Mouse (Mus musculus): ENCODE results near the gene a. TPM values are rescaled to one million over a fixed set of nuclear protein-coding genes. Genes with fewer than 3 reads are reported as not detected.

a gene
- polyA plus RNA-seq, 1 experiment from 2014 or later: 0.32 TPM

GRCm38 (mm10) chr2:154928298-154928697 is 137.1 kb downstream of the a start:
- H3K9ac ChIP-seq: no peak overlapping the region
- no peak overlapping the region for H3K4me3 ChIP-seq
- H3K4me2 ChIP-seq: no peak overlapping the region
- H3K27ac ChIP-seq (replicated peaks): no peak overlapping the region
- no peaks in the 10 kb centered on the region for H3K4me1 ChIP-seq
- peaks cover 11% of the 10 kb centered on the region for H3K27me3 ChIP-seq (replicated peaks)
- no peaks in the 10 kb centered on the region for H3K36me3 ChIP-seq
- no peaks in the 10 kb centered on the region for H3K9me3 ChIP-seq
- no peak for ATAC-seq (ENCODE audit: extremely low read depth, insufficient number of reproducible peaks, low FRiP score, low TSS enrichment)
- WGBS: 66% methylated on average over 2 of the region's 2 CpGs

DNA sequence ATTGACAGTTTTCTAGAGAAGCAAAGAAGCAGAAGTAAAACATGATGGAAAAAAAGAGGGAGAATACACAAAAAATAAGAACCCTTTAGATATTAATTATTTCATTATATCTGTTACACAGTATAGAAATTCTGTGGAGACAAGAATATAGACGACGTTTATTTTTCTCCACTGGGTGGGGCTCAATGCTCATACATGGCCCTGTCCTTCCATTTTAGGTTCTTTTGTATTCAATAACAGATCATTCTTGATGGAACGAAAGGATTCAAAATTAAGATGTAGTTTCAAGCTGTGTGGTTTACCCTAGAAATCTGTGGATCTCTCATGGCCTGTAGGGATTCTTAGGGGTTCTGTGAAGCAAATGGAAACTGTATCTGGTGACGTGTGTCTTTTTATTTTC is 142.7 kb downstream of the a start:
- Histone ChIP-seq H3K27me3 (replicated peaks) (peaks cover 30% of the 10 kb centered on the region), H3K4me3 (no peak overlapping the region), H3K9me3 (no peaks in the 10 kb centered on the region), H3K9ac (no peak overlapping the region), H3K36me3 (no peaks in the 10 kb centered on the region), H3K4me1 (no peaks in the 10 kb centered on the region), H3K4me2 (no peak overlapping the region), H3K27ac (replicated peaks) (no peak overlapping the region)
- no peak for ATAC-seq (ENCODE audit: extremely low read depth, insufficient number of reproducible peaks, low FRiP score, low TSS enrichment)
- WGBS: 70% methylated on average over 4 of the region's 4 CpGs

DNA sequence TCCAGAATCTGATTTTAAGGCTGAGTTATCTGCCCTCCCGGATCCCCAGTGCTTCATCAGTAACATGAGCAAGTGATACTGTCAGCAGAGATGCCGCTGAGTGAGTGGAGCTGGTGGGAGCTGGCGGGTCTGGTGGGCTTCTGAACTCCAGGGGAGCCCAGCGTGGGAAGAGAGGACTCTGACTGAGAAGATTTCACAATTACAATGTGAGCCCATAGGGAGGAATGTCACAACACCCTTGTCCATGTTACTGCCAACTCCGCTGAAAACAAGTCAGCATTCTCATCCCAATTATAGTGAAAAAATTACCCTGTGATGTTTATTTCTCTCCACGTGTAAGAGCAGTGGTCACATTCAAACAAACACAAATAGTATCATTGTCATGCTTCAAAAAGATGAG is 144.9 kb downstream of the a start:
- H3K9me3 ChIP-seq: no peaks in the 10 kb centered on the region
- H3K4me1 ChIP-seq: no peaks in the 10 kb centered on the region
- no peak overlapping the region for H3K9ac ChIP-seq
- 55% methylated on average over 6 of the region's 6 CpGs for WGBS
- H3K4me3 ChIP-seq: no peak overlapping the region
- peaks cover 30% of the 10 kb centered on the region for H3K27me3 ChIP-seq (replicated peaks)
- H3K36me3 ChIP-seq: no peaks in the 10 kb centered on the region
- no peak for ATAC-seq (ENCODE audit: extremely low read depth, insufficient number of reproducible peaks, low FRiP score, low TSS enrichment)
- no peak overlapping the region for H3K4me2 ChIP-seq
- no peak overlapping the region for H3K27ac ChIP-seq (replicated peaks)

- no peak for ATAC-seq (ENCODE audit: extremely low read depth, insufficient number of reproducible peaks, low FRiP score, low TSS enrichment)
Observed at GRCm38 (mm10) chr2:154936536-154937155, 145.4 kb downstream of the a start.

DNA sequence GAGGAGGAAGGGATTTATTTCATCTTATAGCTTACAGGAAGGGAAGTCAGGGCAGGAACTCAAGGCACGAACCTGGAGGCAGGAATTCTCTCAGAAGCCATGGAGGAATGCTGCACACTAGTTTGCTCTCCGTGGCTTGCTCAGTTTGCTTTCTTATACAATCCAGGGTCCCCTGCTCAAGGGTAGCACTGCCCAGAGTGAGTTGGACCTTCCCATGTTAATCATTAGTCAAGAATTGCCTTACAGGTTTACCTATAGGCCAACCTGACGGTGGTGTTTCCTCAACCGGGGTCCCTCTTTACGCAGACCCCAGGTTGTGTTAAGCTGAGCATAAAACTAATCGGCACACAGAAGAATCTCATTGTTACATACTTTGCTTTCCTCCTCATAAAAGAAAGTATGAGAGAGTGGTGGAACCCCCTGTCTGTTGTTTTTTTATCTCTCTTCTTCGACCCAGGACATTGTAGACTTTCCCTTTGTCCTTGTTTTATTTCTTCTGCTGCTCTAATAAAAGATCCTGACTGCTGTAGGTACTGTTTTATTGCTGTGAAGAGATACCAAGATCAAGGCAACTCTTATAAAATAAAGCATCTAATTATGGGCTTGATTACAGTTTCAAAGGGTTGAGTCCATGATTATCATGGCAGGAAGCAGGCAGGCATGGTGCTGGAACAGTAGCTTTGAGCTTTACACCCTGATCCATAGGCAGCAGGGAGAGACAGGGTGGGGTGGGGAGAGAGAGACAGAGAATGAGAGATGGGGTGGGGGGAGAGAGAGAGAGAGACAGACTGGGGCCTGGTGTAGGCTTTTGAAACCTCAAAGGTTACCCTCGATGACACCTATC is 146.6 kb downstream of the a start:
- 76% methylated on average over 8 of the region's 8 CpGs for WGBS
- Histone ChIP-seq H3K27ac (replicated peaks) (no peak overlapping the region), H3K4me2 (no peak overlapping the region), H3K27me3 (replicated peaks) (peaks cover 19% of the 10 kb centered on the region; the same call in 1 of the 2 replicates), H3K4me3 (no peak overlapping the region), H3K9me3 (no peaks in the 10 kb centered on the region), H3K9ac (no peak overlapping the region), H3K36me3 (no peaks in the 10 kb centered on the region), H3K4me1 (peaks cover 7% of the 10 kb centered on the region)
- ATAC-seq (ENCODE audit: extremely low read depth, insufficient number of reproducible peaks, low FRiP score, low TSS enrichment): no peak

More at GRCm38 (mm10) chr2:154936536-154937155, 145.4 kb downstream of the a start:
- Histone ChIP-seq H3K9me3 (no peaks in the 10 kb centered on the region), H3K4me1 (0 out of 2 replicates have a peak, but pooled peaks cover 3% of the 10 kb centered on the region), H3K9ac (no peak overlapping the region), H3K4me3 (no peak overlapping the region), H3K36me3 (no peaks in the 10 kb centered on the region), H3K4me2 (no peak overlapping the region), H3K27me3 (replicated peaks) (peaks cover 25% of the 10 kb centered on the region), H3K27ac (replicated peaks) (no peak overlapping the region)
- 71% methylated on average over 11 of the region's 11 CpGs for WGBS

- H3K36me3 ChIP-seq: no peaks in the 10 kb centered on the region
- H3K4me2 ChIP-seq: no peak overlapping the region
- H3K9me3 ChIP-seq: no peaks in the 10 kb centered on the region
- H3K9ac ChIP-seq: no peak overlapping the region
- peaks cover 8% of the 10 kb centered on the region; the same call in 1 of the 2 replicates for H3K27me3 ChIP-seq (replicated peaks)
- H3K4me3 ChIP-seq: no peak overlapping the region
- no peak for ATAC-seq (ENCODE audit: extremely low read depth, insufficient number of reproducible peaks, low FRiP score, low TSS enrichment)
- H3K4me1 ChIP-seq: peaks cover 10% of the 10 kb centered on the region
- 61% methylated on average over 10 of the region's 10 CpGs for WGBS
- H3K27ac ChIP-seq (replicated peaks): no peak overlapping the region
Observed at GRCm38 (mm10) chr2:154941952-154942351, 150.8 kb downstream of the a start.

GRCm38 (mm10) chr2:154942546-154942945 is 151.3 kb downstream of the a start:
- Histone ChIP-seq H3K36me3 (no peaks in the 10 kb centered on the region), H3K27ac (replicated peaks) (no peak overlapping the region), H3K4me2 (peak overlapping the region; percentile 61), H3K4me1 (peaks cover 10% of the 10 kb centered on the region), H3K9ac (peak overlapping the region; percentile 72; the same call in 1 of the 2 replicates), H3K4me3 (no peak overlapping the region), H3K27me3 (replicated peaks) (peaks cover 2% of the 10 kb centered on the region; the same call in 1 of the 2 replicates), H3K9me3 (no peaks in the 10 kb centered on the region)
- WGBS: 53% methylated on average over 11 of the region's 11 CpGs
- ATAC-seq (ENCODE audit: extremely low read depth, insufficient number of reproducible peaks, low FRiP score, low TSS enrichment): no peak

DNA sequence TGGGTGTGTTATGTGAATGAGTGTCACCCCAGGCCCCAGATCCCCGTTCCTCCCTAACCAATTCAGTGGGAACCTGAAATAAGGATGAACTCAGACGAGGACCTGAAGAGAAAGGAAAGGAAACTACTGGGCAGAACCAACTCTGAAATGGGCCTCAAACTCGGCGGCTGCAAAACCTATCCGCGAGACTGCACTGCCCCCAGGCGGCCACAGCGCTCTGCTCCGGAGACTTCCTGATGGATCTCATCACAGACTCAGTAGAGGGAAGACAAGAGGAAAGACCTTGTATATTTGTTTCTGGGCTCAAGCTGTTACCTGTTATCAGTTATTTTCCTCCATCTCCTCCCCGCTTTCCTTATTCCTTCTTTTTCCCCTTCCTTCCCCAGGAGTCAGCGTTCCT is 151.9 kb downstream of the a start:
- WGBS: 3% methylated on average over 11 of the region's 11 CpGs
- Histone ChIP-seq H3K9ac (peak overlapping the region; percentile 72; the same call in 1 of the 2 replicates), H3K4me1 (peaks cover 10% of the 10 kb centered on the region), H3K27me3 (replicated peaks) (no peaks in the 10 kb centered on the region; the same call in none of the 2 replicates), H3K4me3 (peak overlapping the region; percentile 40), H3K4me2 (peak overlapping the region; percentile 61), H3K9me3 (no peaks in the 10 kb centered on the region), H3K27ac (replicated peaks) (no peak overlapping the region), H3K36me3 (no peaks in the 10 kb centered on the region)
- ATAC-seq (ENCODE audit: extremely low read depth, insufficient number of reproducible peaks, low FRiP score, low TSS enrichment): no peak

- peaks cover 13% of the 10 kb centered on the region for H3K4me1 ChIP-seq
- H3K27me3 ChIP-seq (replicated peaks): peaks cover 10% of the 10 kb centered on the region
- H3K4me3 ChIP-seq: no peak overlapping the region
- H3K36me3 ChIP-seq: no peaks in the 10 kb centered on the region
- no peak overlapping the region for H3K4me2 ChIP-seq
- H3K27ac ChIP-seq (replicated peaks): no peak overlapping the region
- no peak for ATAC-seq (ENCODE audit: extremely low read depth, insufficient number of reproducible peaks, low FRiP score, low TSS enrichment)
- H3K9ac ChIP-seq: no peak overlapping the region
- WGBS: 82% methylated on average over 3 of the region's 3 CpGs
- H3K9me3 ChIP-seq: no peaks in the 10 kb centered on the region
Observed at GRCm38 (mm10) chr2:154946921-154947320, 155.7 kb downstream of the a start.

- Histone ChIP-seq H3K27ac (replicated peaks) (no peak overlapping the region), H3K9me3 (no peaks in the 10 kb centered on the region), H3K4me3 (no peak overlapping the region), H3K9ac (no peak overlapping the region), H3K27me3 (replicated peaks) (peaks cover 21% of the 10 kb centered on the region), H3K4me2 (no peak overlapping the region), H3K4me1 (peaks cover 6% of the 10 kb centered on the region; the same call in 1 of the 2 replicates), H3K36me3 (no peaks in the 10 kb centered on the region)
- no peak for ATAC-seq (ENCODE audit: extremely low read depth, insufficient number of reproducible peaks, low FRiP score, low TSS enrichment)
- 42% methylated on average over 7 of the region's 7 CpGs for WGBS
Observed at GRCm38 (mm10) chr2:154949352-154949751, 158.2 kb downstream of the a start.

GRCm38 (mm10) chr2:154949877-154950276 is 158.7 kb downstream of the a start:
- Histone ChIP-seq H3K9me3 (no peaks in the 10 kb centered on the region), H3K27me3 (replicated peaks) (peaks cover 25% of the 10 kb centered on the region)

More at GRCm38 (mm10) chr2:154949877-154950276, 158.7 kb downstream of the a start:
- ATAC-seq (ENCODE audit: extremely low read depth, insufficient number of reproducible peaks, low FRiP score, low TSS enrichment): no peak
- no peak overlapping the region for H3K4me2 ChIP-seq
- H3K4me1 ChIP-seq: peaks cover 6% of the 10 kb centered on the region; the same call in 1 of the 2 replicates
- H3K27ac ChIP-seq (replicated peaks): no peak overlapping the region
- 74% methylated on average over 9 of the region's 9 CpGs for WGBS
- H3K9ac ChIP-seq: no peak overlapping the region
- H3K4me3 ChIP-seq: no peak overlapping the region
- H3K36me3 ChIP-seq: no peaks in the 10 kb centered on the region

Measured in heart, embryonic 13.5 days (tissue).